Mouse (Mus musculus) limb, embryonic 14.5 days (tissue): ENCODE results near the gene Ints3. TPM values are rescaled to one million over a fixed set of nuclear protein-coding genes. Genes with fewer than 3 reads are reported as not detected.

Source experiments
- ATAC-seq: fragments of 200-750 bp; cut with Nextera tagmentation; 2 replicates; pipeline ENCODE4 v1.8.0; 2017; ENCODE audit warnings: low read depth, moderate number of reproducible peaks, moderate TSS enrichment; ENCODE audit not compliant: low FRiP score
- DNase-seq: peaks from one replicate; pipeline ENCODE4 v3.0.0-alpha.2; 2015; ENCODE audit warnings: low spot score
- H3K27ac ChIP-seq: fragments of 300-500 bp; sonication (generic); replicated peaks from 2 replicates; pipeline ENCODE4 v1.5.1; 2014; ENCODE audit warnings: low read depth, mild to moderate bottlenecking, low read length, moderate library complexity, mixed read lengths
- H3K27me3 ChIP-seq: fragments of 300-500 bp; sonication (generic); 2 replicates; pipeline ENCODE4 v1.6.1; 2014; ENCODE audit warnings: low read length, mixed read lengths; ENCODE audit not compliant: control insufficient read depth, insufficient read depth
- H3K36me3 ChIP-seq: fragments of 300-500 bp; sonication (generic); 2 replicates; pipeline ENCODE4 v1.6.1; 2014; ENCODE audit warnings: mild to moderate bottlenecking, low read length, moderate library complexity, mixed read lengths; ENCODE audit not compliant: control insufficient read depth, insufficient read depth
- H3K4me1 ChIP-seq: fragments of 300-500 bp; sonication (generic); 2 replicates; pipeline ENCODE4 v1.6.1; 2014; ENCODE audit warnings: antibody characterized with exemption, low read length, mixed read lengths; ENCODE audit not compliant: control insufficient read depth, insufficient read depth
- H3K4me2 ChIP-seq: fragments of 300-500 bp; sonication (generic); replicated peaks from 2 replicates; pipeline ENCODE4 v1.6.1; 2014; ENCODE audit warnings: low read depth, mild to moderate bottlenecking, low read length, moderate library complexity; ENCODE audit not compliant: severe bottlenecking
- H3K4me3 ChIP-seq: fragments of 300-500 bp; sonication (generic); replicated peaks from 2 replicates; pipeline ENCODE4 v1.5.1; 2014; ENCODE audit warnings: low read length
- H3K9ac ChIP-seq: fragments of 300-500 bp; sonication (generic); 2 replicates; pipeline ENCODE4 v1.6.1; 2014; ENCODE audit warnings: mild to moderate bottlenecking, low read depth, low read length, moderate library complexity; ENCODE audit not compliant: severe bottlenecking
- H3K9me3 ChIP-seq: fragments of 300-500 bp; sonication (generic); 2 replicates; pipeline ENCODE4 v1.6.1; 2016; ENCODE audit warnings: low read length; ENCODE audit not compliant: control insufficient read depth
- POLR2A ChIP-seq: fragments of 200-500 bp; IDR thresholded peaks from 2 replicates; pipeline ENCODE4 v1.8.0; 2012; ENCODE audit warnings: inconsistent platforms, mild to moderate bottlenecking, moderate library complexity, borderline replicate concordance; ENCODE audit not compliant: insufficient read depth, insufficient read length; ENCODE audit errors: extremely low read depth
- WGBS: fragments of 180-500 bp; shearing (Covaris S2); extraction: QIAGEN DNeasy Blood & Tissue Kit; methylation state at CpG from one replicate; pipeline ENCODE4 v1.1.7; 2014; 5-methylcytosine and 5-hydroxymethylcytosine counted together
- polyA plus RNA-seq, 2 experiments: library from polyadenylated mRNA; depleted of rRNA in 1 of 2; stranded (reverse) in 1 of 2; unstranded in 1 of 2; fragments of >200 nt; fragmentation: Nextera tagmentation in 1 of 2; extraction: Ambion mirVana in 1 of 2; gene quantifications; 2 replicates each; pipeline versions ENCODE4 v1.2.1 to v1.2.3; 2012 to 2014

Gene Ints3
- polyA plus RNA-seq, 2 experiments = 26.0 to 52.8 TPM

DNA sequence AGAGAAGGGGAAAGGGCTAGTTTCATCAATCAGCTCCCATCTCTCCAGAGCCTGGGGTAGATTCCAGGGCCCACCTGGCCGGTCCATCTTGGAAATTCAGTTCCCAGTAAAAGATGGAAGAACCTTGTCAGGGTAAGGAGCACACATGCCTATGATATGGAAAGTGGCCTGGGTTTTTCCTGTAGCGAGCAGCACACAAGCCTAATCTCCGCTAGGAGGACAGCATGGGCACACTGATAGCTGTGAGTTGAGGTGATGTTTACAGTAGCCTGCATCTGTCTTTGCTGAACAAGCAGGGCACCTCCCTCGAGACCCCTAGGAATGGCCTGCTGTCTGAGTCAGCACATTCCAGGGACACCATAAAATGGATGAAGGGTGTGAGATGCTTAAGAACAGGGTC is 28.8 kb downstream of the Ints3 start:
- TF ChIP-seq POLR2A = no peak
- Histone ChIP-seq H3K36me3 (peaks cover 99% of the 10 kb centered on the region), H3K27ac (no peak overlapping the region), H3K4me2 (no peak overlapping the region), H3K4me3 (no peak overlapping the region), H3K27me3 (no peaks in the 10 kb centered on the region), H3K4me1 (no peaks in the 10 kb centered on the region), H3K9me3 (no peaks in the 10 kb centered on the region), H3K9ac (no peak overlapping the region)
- WGBS = 77% methylated on average over 4 of the region's 4 CpGs
- no peak for ATAC-seq
- DNase-seq = no peak

DNA sequence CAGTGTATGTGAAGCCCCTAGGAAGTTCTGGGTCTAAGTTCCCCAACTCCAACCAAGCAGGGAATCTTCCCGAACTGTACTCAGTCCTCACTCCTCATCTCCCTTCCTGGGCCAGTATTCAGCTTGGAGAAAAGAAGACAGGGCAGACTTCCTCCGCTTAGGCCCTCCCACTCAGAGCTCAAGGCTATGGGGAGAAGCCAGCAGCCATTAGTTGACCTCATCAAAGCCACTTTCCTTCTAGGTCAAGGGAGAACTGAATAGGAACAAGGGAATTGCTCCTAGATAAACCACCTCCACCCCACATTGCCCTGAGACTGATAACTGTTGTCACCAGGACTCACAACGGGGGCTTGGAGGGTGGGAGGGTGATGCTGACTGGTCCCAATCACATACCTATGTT is 29.3 kb downstream of the Ints3 start:
- WGBS = 96% methylated on average over 3 of the region's 3 CpGs
- DNase-seq (no peak), ATAC-seq (no peak)
- Histone ChIP-seq H3K4me1 (no peaks in the 10 kb centered on the region), H3K36me3 (peaks cover 98% of the 10 kb centered on the region), H3K27ac (no peak overlapping the region), H3K9me3 (no peaks in the 10 kb centered on the region), H3K4me3 (no peak overlapping the region), H3K4me2 (no peak overlapping the region), H3K27me3 (no peaks in the 10 kb centered on the region), H3K9ac (no peak overlapping the region)
- TF ChIP-seq POLR2A = no peak

DNA sequence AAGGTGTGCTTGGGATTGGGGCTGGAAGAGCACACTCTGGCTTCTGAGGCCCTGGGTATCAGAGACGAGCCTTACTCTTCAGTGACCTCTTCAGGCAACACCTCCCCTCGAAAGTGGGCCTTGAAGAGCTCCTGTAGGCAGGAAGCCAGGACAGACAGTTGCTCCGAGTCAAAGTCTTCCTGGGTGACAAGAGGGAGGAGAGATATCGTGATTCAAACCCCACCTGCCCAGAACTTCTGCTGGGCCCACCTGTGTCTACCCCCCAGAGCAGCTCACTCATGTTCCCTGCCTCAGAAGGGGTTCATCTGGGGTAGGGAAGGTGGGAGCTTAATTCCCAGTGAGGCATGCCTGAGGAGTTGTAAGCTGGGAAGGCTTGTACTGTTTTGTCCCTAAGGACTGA is 32.4 kb downstream of the Ints3 start:
- Histone ChIP-seq H3K27me3 (no peaks in the 10 kb centered on the region), H3K4me3 (no peak overlapping the region), H3K4me1 (no peaks in the 10 kb centered on the region), H3K4me2 (no peak overlapping the region), H3K9ac (no peak overlapping the region), H3K27ac (no peak overlapping the region), H3K9me3 (no peaks in the 10 kb centered on the region), H3K36me3 (peaks cover 96% of the 10 kb centered on the region)
- DNase-seq (no peak), ATAC-seq (no peak)
- TF ChIP-seq POLR2A = no peak
- 83% methylated on average over 4 of the region's 4 CpGs for WGBS

DNA sequence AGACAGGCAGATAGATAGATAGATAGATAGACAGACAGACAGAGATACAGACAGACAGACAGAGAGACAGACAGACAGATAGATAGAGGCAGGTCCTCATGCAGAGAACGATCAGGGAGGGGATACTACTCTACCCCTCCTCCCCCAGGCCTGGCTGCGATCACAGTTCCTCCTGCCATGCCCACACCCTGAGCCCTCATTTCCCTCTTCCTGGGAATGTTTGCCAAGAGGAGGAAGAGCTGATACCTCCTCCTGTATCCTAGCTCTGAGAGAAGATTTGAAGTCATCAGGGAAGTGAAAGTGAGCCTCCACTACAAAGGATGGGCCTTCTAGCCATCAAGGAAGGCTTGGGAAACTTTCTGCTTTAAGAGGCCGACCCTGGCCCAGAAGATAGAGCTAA is 37.8 kb downstream of the Ints3 start:
- Histone ChIP-seq H3K4me1 (peaks cover 5% of the 10 kb centered on the region), H3K27me3 (no peaks in the 10 kb centered on the region), H3K4me2 (no peak overlapping the region), H3K4me3 (no peak overlapping the region), H3K9me3 (no peaks in the 10 kb centered on the region), H3K36me3 (peaks cover 88% of the 10 kb centered on the region), H3K9ac (no peak overlapping the region), H3K27ac (no peak overlapping the region)
- no peak for ATAC-seq
- no peak for TF ChIP-seq POLR2A
- 83% methylated on average over 3 of the region's 3 CpGs for WGBS
- no peak for DNase-seq

DNA sequence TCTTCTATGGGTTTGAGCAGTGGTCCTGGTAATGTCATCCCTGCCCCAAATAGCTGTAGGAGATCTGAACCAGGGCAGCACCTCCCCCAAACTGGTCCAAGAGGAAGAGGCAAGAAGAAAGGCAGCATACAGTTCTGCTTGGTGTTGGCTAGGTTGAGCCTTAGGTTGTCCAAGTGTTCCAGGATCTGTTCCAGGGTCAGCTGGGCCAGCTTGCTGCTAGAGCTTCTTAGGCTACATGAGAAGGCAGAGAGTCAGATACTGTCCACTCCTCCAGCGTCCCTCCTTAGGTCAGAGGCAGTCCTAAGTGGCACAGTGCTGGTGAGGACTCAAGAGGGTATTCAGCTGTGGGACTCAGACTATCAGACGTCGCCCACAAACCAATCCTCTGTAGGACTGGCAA is 40.8 kb downstream of the Ints3 start:
- peaks cover 25% of the 10 kb centered on the region for H3K4me1 ChIP-seq
- no peaks in the 10 kb centered on the region for H3K9me3 ChIP-seq
- H3K9ac ChIP-seq = no peak overlapping the region
- H3K4me3 ChIP-seq = no peak overlapping the region
- H3K36me3 ChIP-seq = peaks cover 62% of the 10 kb centered on the region
- WGBS = 89% methylated on average over 3 of the region's 3 CpGs
- H3K27ac ChIP-seq = no peak overlapping the region
- H3K4me2 ChIP-seq = no peak overlapping the region
- no peaks in the 10 kb centered on the region for H3K27me3 ChIP-seq
- TF ChIP-seq POLR2A = no peak
- DNase-seq (no peak), ATAC-seq (no peak)

DNA sequence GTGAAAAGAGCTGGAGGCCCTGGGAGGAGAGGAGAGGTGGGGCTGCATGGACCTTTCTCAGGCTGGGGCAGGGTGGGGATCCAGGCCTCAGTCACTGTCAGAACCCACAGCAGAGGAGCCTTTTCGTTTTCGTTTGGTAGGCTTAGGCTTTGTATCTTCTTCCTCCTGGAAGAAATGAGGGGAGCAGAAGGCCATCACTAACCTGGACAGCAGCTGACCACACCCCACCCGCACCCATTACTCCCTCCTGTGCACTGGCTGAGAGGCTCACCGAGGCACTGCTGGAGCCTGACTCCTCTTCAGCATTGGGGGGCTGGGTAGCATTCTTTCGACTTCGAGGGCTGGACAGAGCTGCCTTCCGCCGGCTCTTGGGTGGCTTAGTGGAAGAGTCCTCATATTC is 41.5 kb downstream of the Ints3 start:
- DNase-seq (no peak), ATAC-seq (no peak)
- Histone ChIP-seq H3K4me3 (no peak overlapping the region), H3K4me2 (no peak overlapping the region), H3K9ac (no peak overlapping the region), H3K27ac (no peak overlapping the region), H3K27me3 (no peaks in the 10 kb centered on the region), H3K4me1 (peaks cover 33% of the 10 kb centered on the region), H3K9me3 (no peaks in the 10 kb centered on the region), H3K36me3 (peaks cover 58% of the 10 kb centered on the region)
- 94% methylated on average over 8 of the region's 8 CpGs for WGBS
- no peak for TF ChIP-seq POLR2A
